Mouse (Mus musculus) Patski (cell line): ENCODE measurements around the gene Clip2. TPM values are rescaled to one million over a fixed set of nuclear protein-coding genes. Genes with fewer than 3 reads are reported as not detected.
A peak's percentile ranks its signal among the peaks of the same experiment; 100 is the strongest.

ENCODE experiments used
- ATAC-seq: fragments of 100-300 bp; one replicate; pipeline ENCODE4 v1.8.0; 2021
- CTCF ChIA-PET: fragments of 350-600 bp; sonication (Branson Sonifier 250); formaldehyde crosslinking; loops from one replicate; lab custom pipeline; 2022; ENCODE audit warnings: inconsistent platforms; lab: Charles Lee
- POLR2A ChIA-PET: fragments of 350-600 bp; sonication (Branson Sonifier 250); formaldehyde crosslinking; loops from one replicate; lab custom pipeline; 2022; ENCODE audit warnings: antibody characterized with exemption, inconsistent platforms; lab: Charles Lee
- DNase-seq: peaks from one replicate; pipeline ENCODE4 v3.0.0-alpha.2; 2011; ENCODE audit warnings: low read depth, low spot score
- H3K27me3 ChIP-seq: fragments of 371-371 bp; one replicate; pipeline ENCODE4 v1.5.1; 2021
- CTCF ChIP-seq: fragments of 100-300 bp; IDR thresholded peaks from one replicate; pipeline ENCODE4 v1.5.1; 2021
- in situ Hi-C: fragments of 300-500 bp; cut with MboI; formaldehyde crosslinking; loops from 3 replicates; pipeline ENCODE4 v1.11.1; 2018; ENCODE audit warnings: low pct_unique_long_range_greater_than_20kb, mixed read lengths
- polyA plus RNA-seq: library from polyadenylated mRNA; unstranded; gene quantifications from one replicate; pipeline ENCODE4 v1.2.3, GENCODE M21; 2021

Clip2 gene
- polyA plus RNA-seq, result 33.8 TPM

DNA sequence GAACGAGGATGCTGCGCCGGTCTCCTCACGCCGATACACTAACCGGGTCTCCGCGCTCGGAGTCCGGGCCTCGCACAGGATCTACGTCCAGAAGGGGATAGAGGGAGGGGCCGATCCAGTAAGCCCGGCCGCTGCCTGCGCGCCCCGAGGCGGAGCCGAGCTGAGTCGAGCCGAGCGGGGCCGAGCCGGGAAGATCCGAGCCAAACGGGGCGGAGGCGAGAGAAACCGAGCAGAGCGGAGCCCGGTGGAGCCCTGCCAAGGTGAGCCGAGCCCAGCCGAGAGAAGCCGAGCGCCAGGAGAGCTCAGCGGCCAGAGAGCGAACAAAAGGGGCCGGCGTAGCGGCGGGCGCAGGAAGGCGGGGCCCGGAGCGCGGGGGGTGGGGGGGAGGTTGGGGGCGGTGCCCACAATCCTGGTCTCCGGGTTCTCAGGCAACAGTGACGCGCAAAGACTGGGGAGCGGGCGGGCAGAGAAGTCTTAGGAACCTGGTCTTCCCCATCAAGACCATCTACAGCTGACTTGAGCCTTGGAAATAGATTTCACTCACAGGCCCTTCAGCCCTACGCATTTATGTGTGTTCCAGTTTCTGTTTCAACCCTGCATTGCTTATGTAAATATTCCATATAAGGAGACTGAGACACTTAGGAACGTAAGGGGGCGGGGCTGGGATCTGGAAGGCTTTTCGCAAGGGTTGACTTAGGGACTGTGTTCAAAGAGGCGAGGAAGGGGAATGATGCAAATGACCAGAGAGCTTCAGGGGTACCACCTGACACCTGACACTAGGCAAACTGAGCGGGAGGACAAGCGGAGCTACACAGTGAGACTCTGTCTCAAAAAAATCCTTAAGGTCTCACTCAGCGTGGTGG, at the start of gene Clip2:
TSS of gene Clip2 (minus strand) at position 325 of the 863 bp plus-strand sequence.
- in situ Hi-C loops, result no loop called here
- no peaks in the 10 kb centered on the region for H3K27me3 ChIP-seq
- ATAC-seq (peak; percentile 92), DNase-seq (peak; percentile 91)
- ChIA-PET CTCF (interaction anchor here (0.9 to 3.6 kb wide), 8 partner anchors 12 to 61 kb away, joined by 3 to 15 read pairs (median 4); partner anchors contain the start of gene Rfc2), POLR2A (interaction anchor here (0.7 to 1.5 kb wide), 3 partner anchors 13 to 42 kb away, joined by 3 to 7 read pairs (median 3); no protein-coding TSS in a partner anchor)
- TF ChIP-seq CTCF, result no peak

GRCm38 (mm10) chr5:134597711-134598110, 45.5 kb upstream of the Clip2 start:
- DNase-seq, result no peak
- in situ Hi-C loops, result no loop called here
- no peak for ATAC-seq

GRCm38 (mm10) chr5:134593093-134593492, 40.9 kb upstream of the Clip2 start:
- ATAC-seq (no peak), DNase-seq (no peak)
- CTCF ChIA-PET, result interaction anchor here (0.9 to 2.7 kb wide), 2 partner anchors 10 to 101 kb away, joined by 4 to 13 read pairs; no protein-coding TSS in a partner anchor
- POLR2A ChIA-PET, result no interaction called here
- no peak for TF ChIP-seq CTCF
- in situ Hi-C loops, result no loop called here
- no peaks in the 10 kb centered on the region for H3K27me3 ChIP-seq

More at GRCm38 (mm10) chr5:134597711-134598110, 45.5 kb upstream of the Clip2 start:
- no peaks in the 10 kb centered on the region for H3K27me3 ChIP-seq
- CTCF ChIA-PET, result interaction anchor here (1.3 kb wide), 1 partner anchor 14 kb away, joined by 4 read pairs; no protein-coding TSS in a partner anchor
- no peak for TF ChIP-seq CTCF
- POLR2A ChIA-PET, result interaction anchor here (0.7 kb wide), 1 partner anchor 21 kb away, joined by 3 read pairs; no protein-coding TSS in a partner anchor

DNA sequence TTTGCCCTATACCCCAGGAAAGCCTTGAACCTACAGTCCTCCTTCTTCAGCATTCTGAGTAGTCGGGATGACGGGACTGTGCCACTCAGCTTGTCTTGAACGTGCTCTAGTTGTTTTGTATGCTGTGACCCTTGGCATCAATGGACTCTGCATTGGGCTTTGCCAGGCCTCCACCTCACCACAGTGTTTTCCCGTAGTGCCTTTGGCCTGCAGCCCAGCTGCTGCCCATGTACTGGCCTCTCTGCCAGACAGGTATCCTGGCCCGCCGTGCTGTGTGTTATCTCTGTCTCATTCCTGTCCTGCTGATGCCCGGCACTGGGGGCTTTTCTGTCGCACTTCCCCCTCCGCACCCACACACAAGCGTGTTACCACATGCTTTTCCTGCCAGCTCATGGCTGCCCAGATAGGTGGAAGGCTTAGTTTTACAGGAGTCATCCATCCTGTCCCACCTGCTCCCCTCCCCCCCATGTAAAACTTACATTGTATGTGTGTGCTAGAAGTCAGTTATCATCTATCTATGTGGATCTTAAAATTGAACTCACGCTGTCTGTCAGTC, 39.9 kb upstream of the Clip2 start:
- no peak for DNase-seq
- in situ Hi-C loops, result no loop called here
- ChIA-PET POLR2A (no interaction called here), CTCF (interaction anchor here (2.7 kb wide), 1 partner anchor 9 kb away, joined by 13 read pairs; no protein-coding TSS in a partner anchor)
- no peak for ATAC-seq
- no peak for TF ChIP-seq CTCF
- H3K27me3 ChIP-seq, result no peaks in the 10 kb centered on the region

DNA sequence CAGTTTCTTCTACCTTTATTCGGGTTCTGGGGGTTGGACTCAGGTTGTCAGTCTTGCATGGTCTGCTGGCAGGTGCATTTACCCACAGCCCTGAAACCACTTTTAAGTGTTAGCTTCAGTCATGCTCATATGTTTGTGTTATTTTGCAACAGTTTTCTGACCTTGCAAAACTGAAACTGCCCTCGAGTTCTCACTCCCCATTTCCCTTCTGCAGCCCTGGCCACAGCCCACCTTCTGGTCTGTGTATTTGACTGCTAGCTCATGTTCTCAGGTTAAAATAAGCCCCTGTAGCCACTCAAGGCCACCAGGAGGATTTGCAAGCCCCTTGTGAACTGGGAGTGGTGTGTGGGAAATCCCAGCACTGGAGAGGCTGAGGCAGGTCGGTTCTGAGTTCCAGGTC, 37.7 kb upstream of the Clip2 start:
- ChIA-PET POLR2A (no interaction called here), CTCF (interaction anchor here (0.6 kb wide), 1 partner anchor 96 kb away, joined by 3 read pairs; no protein-coding TSS in a partner anchor)
- no peak for DNase-seq
- no peak for ATAC-seq
- in situ Hi-C loops, result loop anchor here (10.0 kb wide), 1 partner anchor 115 kb away; no protein-coding TSS in a partner anchor
- no peaks in the 10 kb centered on the region for H3K27me3 ChIP-seq
- no peak for TF ChIP-seq CTCF

DNA sequence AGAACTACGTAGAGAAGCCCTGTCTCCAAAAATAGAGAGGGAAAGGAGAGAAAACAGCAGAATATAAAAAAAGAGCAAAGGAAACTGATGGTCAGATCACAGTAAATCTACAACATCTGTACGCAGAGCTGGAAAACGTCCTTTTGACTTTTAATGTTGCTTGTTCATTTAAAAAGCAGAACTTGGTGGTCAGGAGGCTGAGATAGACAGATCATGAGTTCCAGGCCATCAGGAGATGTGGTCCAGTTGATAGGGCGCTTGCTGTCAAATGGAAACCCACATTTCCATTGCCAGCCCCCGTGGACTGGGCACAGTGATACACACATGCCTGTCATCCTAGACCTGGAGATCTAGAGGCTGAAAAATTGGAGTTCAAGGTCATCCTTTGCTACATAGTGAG, 32.6 kb upstream of the Clip2 start:
- ChIA-PET CTCF (interaction anchor here (1.0 to 6.4 kb wide), 3 partner anchors 9 to 91 kb away, joined by 3 to 63 read pairs (median 3); no protein-coding TSS in a partner anchor), POLR2A (no interaction called here)
- DNase-seq, result no peak
- no peak for ATAC-seq
- in situ Hi-C loops, result loop anchor here (5.0 to 10.0 kb wide), 2 partner anchors 87 to 120 kb away; no protein-coding TSS in a partner anchor
- H3K27me3 ChIP-seq, result no peaks in the 10 kb centered on the region
- TF ChIP-seq CTCF, result no peak

DNA sequence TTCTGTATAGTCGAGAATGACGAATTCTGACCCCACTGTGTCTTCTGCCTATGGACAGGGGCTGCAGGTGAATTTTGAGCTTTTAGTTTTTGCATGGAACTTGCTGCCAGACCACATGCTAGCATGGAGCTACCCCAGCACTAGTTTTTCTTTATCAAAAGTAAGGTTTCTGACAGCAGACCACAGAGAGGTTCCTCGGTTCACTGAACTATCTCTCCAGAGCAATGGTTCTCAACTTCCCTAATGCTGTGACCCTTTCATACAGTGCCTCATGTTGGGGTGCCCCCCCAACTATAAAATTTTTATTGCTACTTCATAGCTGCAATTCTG, 31.6 kb upstream of the Clip2 start:
- H3K27me3 ChIP-seq, result no peaks in the 10 kb centered on the region
- no peak for TF ChIP-seq CTCF
- ChIA-PET CTCF (interaction anchor here (1.2 to 6.4 kb wide), 9 partner anchors 9 to 90 kb away, joined by 3 to 63 read pairs (median 10); partner anchors contain the start of gene Clip2), POLR2A (no interaction called here)
- DNase-seq (no peak), ATAC-seq (no peak)
- in situ Hi-C loops, result loop anchor here (5.0 to 10.0 kb wide), 2 partner anchors 87 to 121 kb away; no protein-coding TSS in a partner anchor

DNA sequence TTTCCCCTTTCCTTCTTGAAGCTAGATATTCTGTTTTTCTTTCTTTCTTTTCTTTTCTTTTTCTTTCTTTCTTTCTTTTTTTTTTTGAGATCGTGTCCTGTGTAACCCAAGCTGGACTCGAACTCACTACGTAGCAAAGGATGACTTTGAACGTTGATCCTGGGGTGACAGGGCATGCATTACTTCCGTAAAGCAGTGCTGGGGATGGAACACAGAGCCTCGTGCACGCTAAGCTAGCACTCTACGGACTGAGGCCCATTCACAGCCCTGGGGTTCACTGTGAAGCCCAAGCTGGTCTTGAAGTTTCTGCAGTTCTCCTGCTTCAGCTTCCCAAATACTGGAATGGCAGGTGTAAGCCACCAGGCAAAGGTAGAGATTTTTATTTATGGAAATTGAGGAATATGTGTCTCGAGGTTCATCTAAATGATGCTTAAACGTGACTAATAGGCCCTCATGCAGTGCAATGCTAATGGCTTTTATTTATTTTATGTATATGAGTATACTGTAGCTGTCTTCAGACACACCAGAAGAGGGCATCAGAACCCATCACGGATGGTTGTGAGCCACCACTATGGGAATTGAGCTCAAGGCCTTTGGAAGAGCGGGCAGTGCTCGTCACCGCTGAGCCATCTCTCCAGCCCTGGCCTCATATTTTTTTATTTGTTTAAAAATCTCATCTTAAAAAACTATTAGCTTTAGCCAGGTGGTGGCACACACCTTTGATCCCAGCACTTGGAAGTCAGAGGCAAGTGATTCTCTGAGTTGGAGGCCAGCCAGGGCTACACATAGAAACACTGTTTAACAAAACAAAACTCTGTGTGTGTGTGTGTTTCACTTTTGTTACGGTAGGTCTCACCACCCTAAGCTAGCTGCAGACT, 31.0 kb upstream of the Clip2 start:
- ChIA-PET CTCF (interaction anchor here (0.8 to 6.4 kb wide), 11 partner anchors 10 to 97 kb away, joined by 3 to 63 read pairs (median 5); partner anchors contain the start of gene Clip2), POLR2A (interaction anchor here (0.7 to 1.1 kb wide), 3 partner anchors 73 to 91 kb away, joined by 3 to 4 read pairs (median 3); no protein-coding TSS in a partner anchor)
- no peak for ATAC-seq
- DNase-seq, result no peak
- H3K27me3 ChIP-seq, result no peaks in the 10 kb centered on the region
- no peak for TF ChIP-seq CTCF
- in situ Hi-C loops, result loop anchor here (5.0 to 10.0 kb wide), 2 partner anchors 86 to 122 kb away; no protein-coding TSS in a partner anchor

DNA sequence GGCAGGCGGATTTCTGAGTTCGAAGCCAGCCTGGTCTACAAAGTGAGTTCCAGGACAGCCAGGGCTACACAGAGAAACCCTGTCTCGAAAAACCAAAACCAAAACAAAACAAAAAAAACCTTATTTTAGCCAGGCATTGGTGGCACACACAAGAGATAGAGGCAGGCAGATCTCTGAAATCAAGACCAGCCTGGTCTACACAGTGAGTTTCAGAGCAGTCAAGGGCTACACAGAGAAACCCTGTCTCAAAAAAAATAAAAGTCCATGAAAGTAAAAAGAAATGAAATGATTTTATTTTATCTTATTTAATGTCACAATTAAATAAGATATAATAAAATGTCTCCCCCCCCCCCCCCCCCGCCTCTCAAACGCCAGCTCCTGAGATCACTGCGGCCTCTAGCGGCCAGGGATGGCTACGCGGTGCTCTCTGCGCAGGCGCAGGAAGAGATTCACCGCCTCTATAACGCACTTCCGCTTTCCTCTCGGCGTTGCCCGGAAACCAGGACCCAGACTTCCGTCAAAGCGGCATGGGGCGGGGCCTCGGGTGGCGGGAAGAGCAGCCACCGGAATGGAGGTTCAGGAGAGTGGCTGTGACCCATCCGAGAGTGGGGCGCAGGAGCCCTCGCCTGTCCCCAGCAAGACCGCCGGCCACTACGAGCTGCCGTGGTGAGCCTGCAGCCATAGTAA, 30.1 kb upstream of the Clip2 start:
- in situ Hi-C loops, result loop anchor here (5.0 to 10.0 kb wide), 2 partner anchors 85 to 122 kb away; no protein-coding TSS in a partner anchor
- POLR2A ChIA-PET, result interaction anchor here (0.7 to 1.1 kb wide), 4 partner anchors 72 to 222 kb away, joined by 3 to 4 read pairs (median 4); no protein-coding TSS in a partner anchor
- peak; percentile 67 for DNase-seq
- TF ChIP-seq CTCF, result peak; percentile 76
- ATAC-seq, result peak; percentile 82
- CTCF ChIA-PET, result interaction anchor here (0.8 to 6.4 kb wide), 10 partner anchors 10 to 96 kb away, joined by 3 to 63 read pairs (median 8); partner anchors contain the start of gene Clip2
- H3K27me3 ChIP-seq, result no peaks in the 10 kb centered on the region
